Mouse (Mus musculus) lung, adult 2 months (tissue): ENCODE results near the gene Dtd1. TPM values are rescaled to one million over a fixed set of nuclear protein-coding genes. Genes with fewer than 3 reads are reported as not detected.

Source experiments
- DNase-seq: peaks from one replicate; pipeline ENCODE4 v3.0.0; 2022
- H3K4me1 ChIP-seq: fragments of 200-500 bp; 2 replicates; pipeline ENCODE4 v1.6.1; 2011; ENCODE audit warnings: low read length; ENCODE audit not compliant: control insufficient read depth, insufficient read depth
- H3K4me3 ChIP-seq: fragments of 200-500 bp; replicated peaks from 2 replicates; pipeline ENCODE3; 2011; ENCODE audit warnings: low read depth, mild to moderate bottlenecking, control low read depth, low read length; ENCODE audit errors: extremely low read depth
- CTCF ChIP-seq: fragments of 200-500 bp; IDR thresholded peaks from 2 replicates; pipeline ENCODE4 v1.5.1; 2011; ENCODE audit warnings: mild to moderate bottlenecking, low read length, control low read depth; ENCODE audit not compliant: insufficient read depth
- POLR2A ChIP-seq: fragments of 200-500 bp; IDR thresholded peaks from 2 replicates; pipeline ENCODE4 v1.6.1; 2011; ENCODE audit warnings: low read depth, mild to moderate bottlenecking, control low read depth, low read length, borderline replicate concordance; ENCODE audit errors: extremely low read depth
- WGBS: fragments of 180-500 bp; shearing (Covaris S2); methylation state at CpG from one replicate; pipeline ENCODE4 v1.1.7; 2018; 5-methylcytosine and 5-hydroxymethylcytosine counted together
- polyA plus RNA-seq: library from polyadenylated mRNA; depleted of rRNA; stranded (reverse); fragments of >200 nt; gene quantifications from 2 replicates; pipeline ENCODE4 v1.2.3, GENCODE M21; 2012

The Dtd1 gene
- polyA plus RNA-seq, 1 experiment = 12.4 TPM

DNA sequence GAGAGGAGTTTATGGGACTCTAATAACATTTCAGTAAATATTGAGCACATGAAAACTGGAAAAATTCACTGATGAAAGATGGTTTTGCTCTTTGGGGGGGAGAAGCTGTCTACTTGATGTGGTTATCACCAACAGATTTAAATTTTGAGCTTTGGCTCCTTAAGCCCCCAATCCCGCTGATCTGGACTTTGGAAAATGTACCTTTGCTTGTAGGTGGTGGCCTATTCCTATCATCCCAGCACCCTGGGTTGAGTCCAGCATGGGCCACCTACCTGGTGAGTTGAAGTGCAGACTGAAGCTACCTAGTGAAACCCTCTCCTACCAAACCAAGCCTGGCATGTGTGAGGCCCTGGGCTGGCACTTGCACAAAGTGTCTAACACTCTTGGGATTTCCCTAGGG is 1.9 kb downstream of the Dtd1 start:
- Histone ChIP-seq H3K4me3 (no peak overlapping the region), H3K4me1 (peaks cover 2% of the 10 kb centered on the region; the same call in 1 of the 2 replicates)
- 97% methylated on average over 1 of the region's 1 CpGs for WGBS
- no peak for DNase-seq
- no peak for TF ChIP-seq POLR2A
- no peak for TF ChIP-seq CTCF

DNA sequence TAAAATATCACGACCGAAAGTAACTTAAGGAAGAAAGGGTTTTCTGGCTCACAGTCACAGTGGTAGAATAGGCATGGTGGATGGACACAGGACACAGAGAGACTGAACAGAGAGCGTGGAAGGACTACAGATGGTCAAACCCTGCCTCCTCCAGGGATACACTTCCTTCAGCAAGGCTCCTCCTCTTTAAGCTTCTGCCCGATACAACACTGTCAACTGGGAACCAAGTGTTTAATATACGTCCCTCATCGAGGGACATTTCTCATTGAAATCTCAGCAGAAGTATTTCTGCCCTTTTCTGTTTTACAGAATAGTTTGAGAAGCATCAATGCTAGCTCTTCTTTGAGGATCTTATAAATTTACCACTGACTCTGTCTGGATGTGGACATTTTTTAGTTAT is 14.3 kb downstream of the Dtd1 start:
- TF ChIP-seq CTCF = no peak
- TF ChIP-seq POLR2A = no peak
- 91% methylated on average over 6 of the region's 6 CpGs for WGBS
- no peaks in the 10 kb centered on the region for H3K4me1 ChIP-seq
- no peak for DNase-seq
- no peak overlapping the region for H3K4me3 ChIP-seq

DNA sequence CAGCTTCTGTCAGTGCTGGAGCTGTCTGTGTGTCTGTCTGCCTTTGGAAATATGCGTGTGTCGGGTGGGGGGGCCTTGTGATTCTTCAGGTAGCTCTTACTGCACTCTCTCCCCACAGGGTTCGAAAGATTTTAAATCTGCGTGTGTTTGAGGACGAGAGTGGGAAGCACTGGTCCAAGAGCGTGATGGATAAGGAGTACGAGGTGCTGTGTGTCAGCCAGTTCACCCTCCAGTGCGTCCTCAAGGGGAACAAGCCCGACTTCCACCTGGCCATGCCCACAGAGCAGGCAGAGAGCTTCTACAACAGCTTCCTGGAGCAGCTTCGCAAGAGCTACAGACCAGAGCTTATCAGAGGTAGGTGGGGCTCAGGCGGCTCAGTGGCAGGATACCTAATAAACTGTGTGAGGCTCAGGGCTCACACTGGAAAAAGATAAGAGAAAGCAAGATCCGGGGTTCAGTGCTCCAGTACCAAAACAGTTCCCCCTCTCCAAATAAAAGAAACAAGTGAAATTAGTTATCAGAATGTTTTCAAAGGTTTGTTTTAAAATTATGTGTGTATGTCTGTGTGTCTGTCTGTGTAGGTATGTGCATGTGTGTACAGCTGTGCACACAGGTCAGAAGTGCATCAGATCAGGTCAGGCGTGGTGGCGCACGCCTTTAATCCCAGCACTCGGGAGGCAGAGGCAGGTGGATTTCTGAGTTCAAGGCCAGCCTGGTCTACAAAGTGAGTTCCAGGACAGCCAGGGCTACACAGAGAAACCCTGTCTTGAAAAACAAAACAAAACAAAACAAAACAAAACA is 17.6 kb downstream of the Dtd1 start:
- DNase-seq = no peak
- H3K4me1 ChIP-seq = no peaks in the 10 kb centered on the region
- H3K4me3 ChIP-seq = no peak overlapping the region
- TF ChIP-seq CTCF = no peak
- TF ChIP-seq POLR2A = no peak
- WGBS = 78% methylated on average over 16 of the region's 16 CpGs

DNA sequence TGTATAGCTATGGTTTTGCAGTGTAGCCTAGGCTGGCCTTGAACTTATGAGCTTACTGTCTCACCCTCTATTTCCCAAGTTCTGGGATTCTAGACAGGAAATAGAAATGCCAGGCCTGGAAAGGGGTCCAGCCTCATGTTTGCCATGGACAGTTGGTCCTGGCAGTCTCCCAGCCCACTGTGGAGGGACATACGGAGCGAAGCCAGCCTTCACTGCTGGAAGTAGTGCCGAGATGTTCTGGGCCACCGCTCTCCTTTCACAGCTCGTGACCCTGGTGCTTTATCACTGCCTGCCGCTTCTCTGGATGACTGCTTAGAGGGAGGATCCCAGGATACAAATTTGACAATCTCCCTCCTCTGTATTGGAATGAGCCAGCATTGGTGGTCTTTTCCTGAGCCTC is 21.8 kb downstream of the Dtd1 start:
- Histone ChIP-seq H3K4me1 (no peaks in the 10 kb centered on the region), H3K4me3 (no peak overlapping the region)
- no peak for DNase-seq
- TF ChIP-seq POLR2A = no peak
- TF ChIP-seq CTCF = no peak
- WGBS = 90% methylated on average over 6 of the region's 6 CpGs

DNA sequence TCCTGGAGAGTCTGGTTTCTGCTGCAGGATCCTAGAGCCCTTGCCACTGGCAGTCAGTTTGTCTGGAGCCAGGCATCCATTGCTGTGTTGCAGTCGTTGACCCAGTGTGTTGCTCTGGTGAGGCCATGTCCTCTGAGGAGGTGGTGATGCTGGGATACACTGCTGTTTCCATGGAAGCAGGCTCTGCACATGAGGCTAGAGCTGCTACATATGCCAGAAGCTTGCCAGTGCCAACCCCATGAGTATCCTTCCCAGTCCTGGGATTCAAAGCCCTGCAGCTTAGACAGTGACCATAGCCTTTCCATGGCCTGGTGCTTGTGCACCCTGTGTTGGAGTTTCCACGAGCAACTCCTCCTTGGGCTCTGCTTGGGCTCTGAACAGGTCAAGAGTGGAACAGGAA is 33.9 kb downstream of the Dtd1 start:
- DNase-seq = no peak
- WGBS = 88% methylated on average over 2 of the region's 2 CpGs
- no peaks in the 10 kb centered on the region for H3K4me1 ChIP-seq

DNA sequence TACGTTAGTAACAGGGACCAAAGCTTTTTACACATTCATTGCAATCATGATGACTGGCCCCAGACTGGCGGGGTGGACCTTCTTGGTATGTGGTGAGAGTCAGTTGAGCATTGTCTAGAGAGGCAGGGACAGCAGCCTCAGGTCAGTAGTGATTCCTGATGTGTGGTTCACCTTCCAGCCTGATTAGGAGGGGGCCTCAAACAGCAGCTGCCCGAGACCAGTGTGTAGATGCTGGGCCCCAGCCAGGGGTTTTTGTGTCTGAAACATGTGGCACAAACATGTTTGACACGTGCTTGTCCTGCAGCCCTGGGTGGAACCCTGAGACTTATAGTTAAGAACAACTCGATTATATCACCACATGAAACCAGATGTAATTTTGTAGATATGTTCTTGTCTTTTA is 34.5 kb downstream of the Dtd1 start:
- no peak for DNase-seq
- TF ChIP-seq POLR2A (no peak), CTCF (no peak)
- H3K4me1 ChIP-seq = no peaks in the 10 kb centered on the region
- WGBS = 60% methylated on average over 5 of the region's 5 CpGs
- H3K4me3 ChIP-seq = no peak overlapping the region

More for the DNA sequence above, 33.9 kb downstream of the Dtd1 start:
- no peak for TF ChIP-seq POLR2A
- TF ChIP-seq CTCF = no peak
- H3K4me3 ChIP-seq = no peak overlapping the region

DNA sequence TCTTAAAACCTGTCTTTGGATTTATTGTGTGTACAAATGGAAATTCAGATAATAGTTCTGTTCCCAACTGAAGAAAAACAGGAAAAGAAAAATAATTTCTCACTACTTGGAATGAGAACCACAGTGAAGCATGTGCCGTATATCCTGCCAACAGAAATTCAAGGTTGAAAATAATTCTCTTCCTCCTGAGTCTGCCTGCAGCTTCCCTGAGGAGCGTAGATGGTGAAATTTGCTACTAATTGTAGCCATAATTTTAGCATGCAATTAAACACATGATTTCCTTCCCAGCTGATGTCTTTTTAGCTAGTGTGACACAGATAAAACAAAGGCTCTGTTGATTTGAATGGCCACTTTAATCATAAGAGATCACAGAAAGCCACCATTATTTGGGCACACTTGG is 35.0 kb downstream of the Dtd1 start:
- no peak for DNase-seq
- H3K4me3 ChIP-seq = no peak overlapping the region
- WGBS = 65% methylated on average over 2 of the region's 2 CpGs
- no peaks in the 10 kb centered on the region for H3K4me1 ChIP-seq
- no peak for TF ChIP-seq POLR2A
- no peak for TF ChIP-seq CTCF

DNA sequence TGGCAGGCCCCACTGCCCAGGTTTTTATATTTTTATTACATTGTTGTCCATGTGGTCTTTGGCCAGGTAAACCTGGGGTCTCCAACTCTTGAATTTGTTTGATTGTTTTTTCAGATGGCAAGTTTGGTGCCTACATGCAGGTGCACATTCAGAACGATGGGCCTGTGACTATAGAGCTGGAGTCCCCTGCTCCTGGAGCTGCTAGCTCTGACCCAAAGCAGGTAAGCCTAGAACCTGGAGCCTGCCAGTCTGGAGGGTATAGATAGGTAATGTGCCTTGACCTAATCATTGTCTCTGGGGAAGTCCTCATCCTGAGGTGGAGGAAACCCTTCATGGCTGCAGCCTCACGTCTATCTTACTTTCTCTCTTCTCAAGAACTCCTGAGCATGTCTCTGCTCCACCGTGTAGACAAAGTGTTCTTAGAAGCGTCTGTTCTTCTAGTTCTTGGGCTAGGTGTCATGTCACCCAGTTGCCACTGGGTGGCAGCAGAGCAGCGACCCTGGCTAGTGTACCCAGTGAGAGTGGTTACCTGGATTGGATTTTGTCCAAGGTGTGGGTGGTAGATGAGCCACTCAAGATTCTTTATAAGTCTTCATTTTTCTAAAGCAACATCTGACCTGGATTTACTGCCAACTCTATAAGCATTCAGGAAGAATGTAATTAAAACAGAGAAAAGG is 36.1 kb downstream of the Dtd1 start:
- no peak overlapping the region for H3K4me3 ChIP-seq
- 17% methylated on average over 5 of the region's 5 CpGs for WGBS
- peak; percentile 95 for TF ChIP-seq CTCF
- TF ChIP-seq POLR2A = no peak
- peak; percentile 50 for DNase-seq
- no peaks in the 10 kb centered on the region for H3K4me1 ChIP-seq

DNA sequence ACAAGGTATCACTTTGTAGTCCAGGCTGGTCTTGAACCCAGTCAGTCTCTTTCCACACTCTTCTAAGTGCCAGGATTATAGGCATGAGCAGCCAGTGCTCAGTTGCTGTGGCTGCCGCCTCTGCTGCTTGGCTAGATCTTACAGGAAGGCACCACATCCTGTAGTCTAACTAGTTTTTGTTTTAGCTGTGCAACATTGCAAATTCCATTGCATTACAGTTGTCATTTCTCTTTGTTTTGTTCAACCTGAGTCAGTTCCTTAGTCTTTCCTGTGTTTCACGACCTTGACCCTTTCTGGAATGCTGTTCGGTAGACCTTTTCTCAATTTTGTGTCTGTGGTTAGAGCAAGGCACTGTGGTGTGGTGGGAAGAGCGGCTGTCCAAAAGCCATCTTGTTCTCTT is 37.5 kb downstream of the Dtd1 start:
- no peak for DNase-seq
- 65% methylated on average over 4 of the region's 4 CpGs for WGBS
- TF ChIP-seq POLR2A = no peak
- no peak for TF ChIP-seq CTCF
- no peak overlapping the region for H3K4me3 ChIP-seq
- H3K4me1 ChIP-seq = no peaks in the 10 kb centered on the region
